Mouse (Mus musculus) erythroblast, embryonic 14.5 days (primary cell): ENCODE measurements around the gene Tcp10c.
"Not testable (repeated sequence)": the region's sequence is repeated elsewhere in the genome, so short reads cannot be mapped to it uniquely, and the experiment has no call there.

Experiments
- GATA1 ChIP-seq: IDR thresholded peaks from 2 replicates; pipeline ENCODE4 v1.6.1; 2012; ENCODE audit warnings: low read length, inconsistent platforms, mixed read lengths
- TAL1 ChIP-seq: IDR thresholded peaks from 3 replicates; pipeline ENCODE4 v1.6.1; 2012; ENCODE audit warnings: low read length, inconsistent platforms, mixed read lengths

GRCm38 (mm10) chr17:13349563-13349962 is 4.8 kb upstream of the Tcp10c start:
- TF ChIP-seq GATA1, TAL1: not testable (repeated sequence)
